Mouse (Mus musculus): Measurements from ENCODE around the gene Zfp932. TPM values are rescaled to one million over a fixed set of nuclear protein-coding genes. Genes with fewer than 3 reads are reported as not detected.
"Not testable (repeated sequence)": the region's sequence is repeated elsewhere in the genome, so short reads cannot be mapped to it uniquely, and the experiment has no call there.

Gene Zfp932
- 45.4 and 52.6 TPM in 2 replicates for total RNA-seq (2015)
- total RNA-seq (2017) = 82.5 and 102 TPM in 2 replicates

DNA sequence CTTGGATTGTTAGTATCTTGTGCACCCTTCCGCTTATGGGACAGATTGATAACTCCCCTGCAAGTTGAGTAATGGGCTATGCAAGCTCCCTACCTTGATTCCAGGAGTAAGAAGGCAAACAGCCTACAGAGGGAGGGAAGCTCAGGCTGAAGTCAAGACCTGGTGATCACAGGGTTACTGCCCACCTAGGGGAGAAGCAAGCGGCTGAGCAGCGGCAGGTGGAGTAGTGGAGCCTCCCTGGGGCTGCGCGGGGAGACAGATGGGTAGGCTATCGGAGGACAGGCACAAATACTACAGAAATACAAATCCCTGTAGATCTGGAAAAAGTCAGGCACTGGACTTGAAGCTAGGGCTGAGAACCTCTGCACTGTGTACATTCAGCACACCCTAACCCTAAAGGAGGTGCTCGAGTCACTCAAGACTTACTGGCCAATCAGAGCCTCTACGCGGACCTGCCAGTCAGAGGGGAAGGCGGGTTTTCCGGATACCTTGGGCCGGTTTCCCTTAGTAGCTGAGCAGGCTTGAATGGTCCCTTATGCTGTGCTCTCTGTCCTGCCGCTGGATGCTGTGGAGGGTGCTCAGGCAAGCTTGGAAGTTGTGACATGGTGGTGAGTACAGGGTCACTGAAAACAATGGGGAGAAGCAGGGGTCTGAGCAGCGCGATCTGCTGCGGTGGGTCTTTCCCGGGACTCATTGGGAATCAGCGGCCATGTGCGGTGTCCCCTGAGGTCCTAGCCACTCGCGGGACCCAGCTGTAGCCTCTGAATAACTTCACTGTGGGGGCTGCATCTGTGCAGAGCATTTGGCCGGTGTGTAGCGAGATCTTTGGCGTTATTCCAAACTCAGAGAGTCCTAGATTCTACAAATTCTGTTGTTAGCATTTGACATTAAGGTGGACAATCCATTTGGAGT, at the start of gene Zfp932:
Gene Zfp932, plus strand, starts transcription at position 496 of the 912 bp plus-strand sequence.
- ATAC-seq (replicated peaks; ENCODE audit: poor library complexity) = peak; percentile 99

GRCm38 (mm10) chr5:109950281-109950680, 46.0 kb upstream of the Zfp932 start:
- ATAC-seq (replicated peaks; ENCODE audit: poor library complexity) = no peak

- not testable (repeated sequence) for ATAC-seq (replicated peaks; ENCODE audit: poor library complexity)
Measured at GRCm38 (mm10) chr5:109980743-109981142, 15.6 kb upstream of the Zfp932 start.

- not testable (repeated sequence) for ATAC-seq (replicated peaks; ENCODE audit: poor library complexity)
Measured at GRCm38 (mm10) chr5:109995461-109995860, 860 bp upstream of the Zfp932 start.

GRCm38 (mm10) chr5:110015775-110016174, 19.5 kb downstream of the Zfp932 start:
- ATAC-seq (replicated peaks; ENCODE audit: poor library complexity) = 0 out of 2 replicates have a peak, but pooled peaks have one; percentile 17

- ATAC-seq (replicated peaks; ENCODE audit: poor library complexity) = peak; percentile 50
Measured at GRCm38 (mm10) chr5:110023273-110023672, 27.0 kb downstream of the Zfp932 start.

DNA sequence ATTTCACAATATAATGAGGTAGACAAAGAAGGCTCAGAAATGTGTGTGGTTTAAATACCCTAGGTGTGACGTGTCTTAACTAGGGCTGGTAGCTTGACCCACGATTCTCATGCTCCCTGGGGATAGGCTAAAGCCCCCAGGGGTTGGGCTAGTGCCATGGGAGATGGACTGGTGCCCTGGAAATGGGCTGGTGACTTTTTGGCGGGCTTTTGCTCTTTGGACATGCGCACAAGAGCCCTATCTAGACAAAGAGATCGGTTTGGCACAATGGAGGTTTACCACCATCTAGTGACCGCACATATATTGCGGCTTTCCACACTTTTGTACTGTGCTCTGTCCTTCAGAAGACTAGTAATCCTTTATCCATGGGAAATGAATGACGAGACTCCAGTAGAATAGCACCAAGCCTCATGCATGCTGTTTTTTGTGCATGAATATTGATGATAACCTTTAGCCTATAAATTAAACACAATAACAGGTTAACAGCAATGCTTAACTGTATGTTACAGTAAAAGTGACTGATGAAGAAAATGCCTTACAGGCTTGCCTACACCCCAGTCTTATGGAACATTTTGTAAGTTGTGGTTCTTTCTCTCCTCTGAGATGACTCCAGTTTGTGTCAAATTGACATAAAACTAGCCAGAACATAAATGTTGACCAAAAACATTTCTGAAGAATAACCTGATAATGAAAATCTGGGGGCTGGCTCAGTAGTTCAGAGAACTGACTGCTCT, 27.5 kb downstream of the Zfp932 start:
- peak; percentile 93 for ATAC-seq (replicated peaks; ENCODE audit: poor library complexity)

GRCm38 (mm10) chr5:110057637-110058408, 61.5 kb downstream of the Zfp932 start:
- ATAC-seq (replicated peaks; ENCODE audit: poor library complexity) = peak; percentile 98

Other genes with a start within 250 kb of the Zfp932 start
- 15.7 and 22.4 TPM in 2 replicates for gene 4930522L14Rik, start 244.6 kb upstream of the Zfp932 start, total RNA-seq (2015)
- gene 4930522L14Rik, start 244.6 kb upstream of the Zfp932 start, total RNA-seq (2017) = 15.8 and 18.1 TPM in 2 replicates
- 20.3 and 27.1 TPM in 2 replicates for gene Gm15446, start 73.1 kb upstream of the Zfp932 start, total RNA-seq (2015)
- gene Gm15446, start 73.1 kb upstream of the Zfp932 start, total RNA-seq (2017) = 31.0 and 137 TPM in 2 replicates
- 4.1 and 7.2 TPM in 2 replicates for gene Gm17655, start 76.0 kb downstream of the Zfp932 start, total RNA-seq (2015)
- gene Gm17655, start 76.0 kb downstream of the Zfp932 start, total RNA-seq (2017) = 6.0 and 29.3 TPM in 2 replicates
- gene Gm35315, start 97.9 kb downstream of the Zfp932 start, total RNA-seq (2015) = 1.7 and 3.0 TPM in 2 replicates
- 1.2 and 1.6 TPM in 2 replicates for gene Gm35315, start 97.9 kb downstream of the Zfp932 start, total RNA-seq (2017)
- gene Plcxd1, start 103.4 kb downstream of the Zfp932 start, total RNA-seq (2015) = not detected in 2 replicates
- gene Plcxd1, start 103.4 kb downstream of the Zfp932 start, total RNA-seq (2017) = 0.17 TPM in 1 of 2 replicates, not detected in the other
- 12.0 and 12.7 TPM in 2 replicates for gene Gtpbp6, start 111.7 kb downstream of the Zfp932 start, total RNA-seq (2015)
- 17.3 and 19.8 TPM in 2 replicates for gene Gtpbp6, start 111.7 kb downstream of the Zfp932 start, total RNA-seq (2017)
- 4.3 and 6.7 TPM in 2 replicates for gene Zfp605, start 113.6 kb downstream of the Zfp932 start, total RNA-seq (2015)
- 7.3 and 11.1 TPM in 2 replicates for gene Zfp605, start 113.6 kb downstream of the Zfp932 start, total RNA-seq (2017)
- 29.1 and 34.6 TPM in 2 replicates for gene Chfr, start 139.3 kb downstream of the Zfp932 start, total RNA-seq (2015)
- gene Chfr, start 139.3 kb downstream of the Zfp932 start, total RNA-seq (2017) = 43.9 and 57.1 TPM in 2 replicates
- 11.9 and 13.7 TPM in 2 replicates for gene Golga3, start 180.2 kb downstream of the Zfp932 start, total RNA-seq (2015)
- gene Golga3, start 180.2 kb downstream of the Zfp932 start, total RNA-seq (2017) = 21.4 and 22.6 TPM in 2 replicates
- gene Ankle2, start 234.5 kb downstream of the Zfp932 start, total RNA-seq (2015) = 40.9 and 44.1 TPM in 2 replicates
- gene Ankle2, start 234.5 kb downstream of the Zfp932 start, total RNA-seq (2017) = 52.5 and 52.6 TPM in 2 replicates

Data from megakaryocyte progenitor cell, adult 5-6 weeks (primary cell).